Mouse (Mus musculus) MEL (cell line): Measurements from ENCODE around the gene Rab10. TPM values are rescaled to one million over a fixed set of nuclear protein-coding genes. Genes with fewer than 3 reads are reported as not detected.

Experiments used
- DNase-seq: peaks from one replicate; pipeline ENCODE4 v3.0.0; 2011; ENCODE audit warnings: low read depth, low spot score
- H3K27ac ChIP-seq: 2 replicates; pipeline ENCODE4 v1.5.1; 2012; ENCODE audit warnings: low read depth, mild to moderate bottlenecking, control low read depth, low read length, moderate library complexity; ENCODE audit not compliant: control insufficient read depth
- H3K27me3 ChIP-seq, 2 experiments: fragments of 150-350 bp in 1 of 2; sonication (generic) in 1 of 2; 2 replicates each; pipeline ENCODE4 v1.6.1; 2012; ENCODE audit warnings: low read length in 2 of 2, mild to moderate bottlenecking in 2 of 2, improper control_type of control experiment in 1 of 2, moderate library complexity in 1 of 2; ENCODE audit not compliant: insufficient read depth in 2 of 2, control insufficient read depth in 1 of 2
- H3K36me3 ChIP-seq, 2 experiments: 2 replicates each; pipeline ENCODE4 v1.6.1; 2012 to 2014; ENCODE audit warnings: low read length in 2 of 2, improper control_type of control experiment in 1 of 2, inconsistent platforms in 1 of 2, mild to moderate bottlenecking in 1 of 2; ENCODE audit not compliant: insufficient read depth in 2 of 2, control insufficient read depth in 1 of 2
- H3K4me1 ChIP-seq, 2 experiments: fragments of 150-350 bp in 1 of 2; sonication (generic) in 1 of 2; 2 replicates each; pipeline ENCODE4 v1.6.1; 2012; ENCODE audit warnings: low read length in 2 of 2, improper control_type of control experiment in 1 of 2, mild to moderate bottlenecking in 1 of 2; ENCODE audit not compliant: insufficient read depth in 2 of 2, control insufficient read depth in 1 of 2
- H3K4me3 ChIP-seq, 2 experiments: fragments of 150-350 bp in 1 of 2; sonication (generic) in 1 of 2; 2 replicates each; pipeline ENCODE4 v1.5.1; 2012; ENCODE audit warnings: low read depth in 2 of 2, low read length in 2 of 2, mild to moderate bottlenecking in 2 of 2, moderate library complexity in 2 of 2, control low read depth in 1 of 2, improper control_type of control experiment in 1 of 2; ENCODE audit not compliant: control insufficient read depth in 1 of 2, insufficient read depth in 1 of 2
- H3K79me2 ChIP-seq: 2 replicates; pipeline ENCODE4 v1.6.1; 2012; ENCODE audit warnings: mild to moderate bottlenecking, low read length, moderate library complexity; ENCODE audit not compliant: control insufficient read depth, poor library complexity, insufficient read depth
- H3K9ac ChIP-seq: 2 replicates; pipeline ENCODE4 v1.6.1; 2012; ENCODE audit warnings: low read depth, mild to moderate bottlenecking, control low read depth, low read length, moderate library complexity; ENCODE audit not compliant: control insufficient read depth, poor library complexity, severe bottlenecking
- H3K9me3 ChIP-seq: fragments of 150-350 bp; sonication (generic); replicated peaks from 2 replicates; pipeline ENCODE4 v1.6.1; 2012; ENCODE audit warnings: mild to moderate bottlenecking, low read length, improper control_type of control experiment, moderate library complexity; ENCODE audit not compliant: insufficient read depth
- CHD1 ChIP-seq: IDR thresholded peaks from 2 replicates; pipeline ENCODE4 v1.6.1; 2012; ENCODE audit warnings: low read depth, mild to moderate bottlenecking, inconsistent platforms, low read length, improper control_type of control experiment
- ELF1 ChIP-seq: IDR thresholded peaks from 2 replicates; pipeline ENCODE4 v1.6.1; 2014; ENCODE audit warnings: low read depth, mild to moderate bottlenecking, inconsistent platforms, low read length, improper control_type of control experiment, moderate library complexity
- EP300 ChIP-seq, 2 experiments: IDR thresholded peaks; 2 replicates each; pipeline ENCODE4 v1.6.1; 2011; ENCODE audit warnings: improper control_type of control experiment in 2 of 2, low read length in 2 of 2, low read depth in 1 of 2, mild to moderate bottlenecking in 1 of 2
- ETS1 ChIP-seq: IDR thresholded peaks from 2 replicates; pipeline ENCODE4 v1.6.1; 2012; ENCODE audit warnings: low read depth, mild to moderate bottlenecking, inconsistent platforms, low read length, improper control_type of control experiment, moderate library complexity
- GABPA ChIP-seq: IDR thresholded peaks from 2 replicates; pipeline ENCODE4 v1.6.1; 2012; ENCODE audit warnings: low read depth, mild to moderate bottlenecking, inconsistent platforms, low read length, improper control_type of control experiment, moderate library complexity
- GATA1 ChIP-seq: IDR thresholded peaks from 2 replicates; pipeline ENCODE4 v1.6.1; 2011; ENCODE audit warnings: low read depth, low read length, improper control_type of control experiment
- HCFC1 ChIP-seq: IDR thresholded peaks from 2 replicates; pipeline ENCODE4 v1.6.1; 2012; ENCODE audit warnings: low read depth, mild to moderate bottlenecking, inconsistent platforms, low read length, improper control_type of control experiment, moderate library complexity
- JUND ChIP-seq: IDR thresholded peaks from 2 replicates; pipeline ENCODE4 v1.6.1; 2011; ENCODE audit warnings: low read depth, mild to moderate bottlenecking, improper control_type of control experiment, low read length
- KAT2A ChIP-seq: conservative IDR thresholded peaks from 2 replicates; pipeline ENCODE4 v1.6.1; 2012; ENCODE audit warnings: low read depth, low read length, improper control_type of control experiment, inconsistent platforms
- MAZ ChIP-seq: IDR thresholded peaks from 2 replicates; pipeline ENCODE4 v1.6.1; 2012; ENCODE audit warnings: low read depth, mild to moderate bottlenecking, inconsistent platforms, low read length, improper control_type of control experiment
- MYB ChIP-seq: IDR thresholded peaks from 2 replicates; pipeline ENCODE4 v1.6.1; 2011; ENCODE audit warnings: mild to moderate bottlenecking, low read depth, low read length, improper control_type of control experiment
- MYC ChIP-seq: IDR thresholded peaks from 2 replicates; pipeline ENCODE4 v1.6.1; 2011; ENCODE audit warnings: low read depth, mild to moderate bottlenecking, low read length, improper control_type of control experiment, moderate library complexity
- POLR2A ChIP-seq, 2 experiments: IDR thresholded peaks; 2 replicates each; pipeline ENCODE4 v1.6.1; 2011 to 2012; ENCODE audit warnings: low read length in 2 of 2, mild to moderate bottlenecking in 2 of 2, control low read depth in 1 of 2, improper control_type of control experiment in 1 of 2, low read depth in 1 of 2, moderate library complexity in 1 of 2; ENCODE audit not compliant: control insufficient read depth in 1 of 2, insufficient read depth in 1 of 2, poor library complexity in 1 of 2
- POLR2AphosphoS2 ChIP-seq: IDR thresholded peaks from 2 replicates; pipeline ENCODE4 v1.6.1; 2011; ENCODE audit warnings: low read length, improper control_type of control experiment
- RAD21 ChIP-seq: IDR thresholded peaks from 2 replicates; pipeline ENCODE4 v1.6.1; 2011; ENCODE audit warnings: mild to moderate bottlenecking, low read depth, low read length, improper control_type of control experiment
- TAL1 ChIP-seq: IDR thresholded peaks from 2 replicates; pipeline ENCODE4 v1.6.1; 2012; ENCODE audit warnings: mild to moderate bottlenecking, inconsistent platforms, low read length, moderate library complexity, mixed read lengths
- UBTF ChIP-seq: IDR thresholded peaks from 2 replicates; pipeline ENCODE4 v1.6.1; 2012; ENCODE audit warnings: low read depth, mild to moderate bottlenecking, inconsistent platforms, low read length, improper control_type of control experiment, moderate library complexity, borderline replicate concordance; ENCODE audit not compliant: insufficient read depth
- ZKSCAN1 ChIP-seq: IDR thresholded peaks from 2 replicates; pipeline ENCODE4 v1.6.1; 2012; ENCODE audit warnings: low read depth, mild to moderate bottlenecking, inconsistent platforms, low read length, improper control_type of control experiment, moderate library complexity
- ZNF384 ChIP-seq: IDR thresholded peaks from 2 replicates; pipeline ENCODE4 v1.6.1; 2012; ENCODE audit warnings: low read depth, mild to moderate bottlenecking, inconsistent platforms, low read length, improper control_type of control experiment
- polyA plus RNA-seq, 2 experiments: library from polyadenylated mRNA; stranded (reverse) in 1 of 2; unstranded in 1 of 2; fragments of >175 nt in 1 of 2; fragments of >200 nt in 1 of 2; gene quantifications; 2 replicates each; pipeline versions ENCODE4 v1.2.1 to v1.2.4; 2012; ENCODE audit warnings: low replicate concordance in 2 of 2, low read depth in 1 of 2; ENCODE audit not compliant: insufficient read length in 2 of 2, insufficient read depth in 1 of 2, missing spikeins in 1 of 2
- total RNA-seq: library from RNA; depleted of rRNA; stranded (reverse); fragments of 300-350 nt; gene quantifications from 2 replicates; pipeline ENCODE4 v1.2.3, GENCODE M21; 2012

Rab10 gene
- total and polyA plus RNA-seq, 3 experiments = 41.3 to 71.8 (median 67.7) TPM

DNA sequence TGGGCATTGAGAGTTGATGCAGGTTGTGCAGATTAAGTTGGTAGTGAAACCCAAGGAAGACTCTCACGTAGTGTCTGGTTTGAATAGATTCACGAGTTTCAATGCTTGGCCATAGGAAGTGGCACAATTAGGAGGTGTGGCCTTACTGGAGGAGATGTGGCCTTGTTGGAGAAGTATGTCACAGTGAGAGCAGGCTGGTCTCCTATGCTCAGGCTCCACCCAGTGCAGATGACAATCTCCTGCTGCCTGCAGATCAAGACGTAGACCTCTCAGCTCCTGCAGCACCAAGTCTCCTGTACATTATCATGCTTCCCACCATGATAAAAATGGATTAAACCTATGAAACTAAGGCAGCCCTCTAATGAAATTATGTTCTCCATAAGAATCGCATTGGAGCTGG lies 18.7 kb downstream of the Rab10 start:
- Histone ChIP-seq H3K4me3 (no peak overlapping the region), H3K79me2 (peaks cover 59% of the 10 kb centered on the region), H3K36me3 (peaks cover 2 to 45% of the 10 kb centered on the region in 2 experiments), H3K9ac (no peak overlapping the region), H3K9me3 (no peaks in the 10 kb centered on the region), H3K27ac (no peak overlapping the region), H3K27me3 (no peaks in the 10 kb centered on the region), H3K4me1 (peaks cover 10 to 20% of the 10 kb centered on the region in 2 experiments)
- DNase-seq = peak; percentile 50
- no peak for TF ChIP-seq EP300 (IDR thresholded peaks at IDR 0.05; ENCODE audit: low read depth in 1 of 2, low read length in 2 of 2)
- TF ChIP-seq ZNF384 = no peak
- TF ChIP-seq GABPA = no peak
- no peak for TF ChIP-seq ELF1
- no peak for TF ChIP-seq JUND
- no peak for TF ChIP-seq UBTF
- TF ChIP-seq TAL1 = no peak
- TF ChIP-seq RAD21 = no peak
- no peak for TF ChIP-seq CHD1
- TF ChIP-seq POLR2A (IDR thresholded peaks at IDR 0.05; ENCODE audit: control insufficient read depth in 1 of 2, insufficient read depth in 1 of 2, low read depth in 1 of 2, low read length in 2 of 2, poor library complexity in 1 of 2) = no peak
- no peak for TF ChIP-seq ZKSCAN1
- TF ChIP-seq MYB = no peak
- TF ChIP-seq MAZ = no peak

DNA sequence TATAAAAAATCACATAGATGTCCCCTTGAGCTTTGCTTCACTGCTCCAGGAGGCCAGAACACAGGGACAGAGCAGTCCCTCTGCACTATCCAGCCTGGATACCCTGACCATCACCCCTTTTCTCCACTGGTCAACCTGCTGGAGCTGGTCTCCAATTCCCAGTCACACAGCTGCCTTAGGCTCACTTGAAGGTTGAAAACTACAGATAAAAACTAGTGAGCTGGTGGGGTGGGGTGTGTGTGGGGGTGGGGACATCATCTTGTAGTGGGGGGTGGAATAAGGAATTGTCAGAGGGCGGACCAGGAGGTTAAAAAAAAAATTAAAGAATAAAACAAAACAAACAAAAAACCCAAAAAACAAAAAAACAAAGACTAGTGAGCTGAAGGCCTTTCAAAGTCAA lies 21.3 kb downstream of the Rab10 start:
- Histone ChIP-seq H3K79me2 (peaks cover 56% of the 10 kb centered on the region), H3K36me3 (peaks cover 2 to 58% of the 10 kb centered on the region in 2 experiments; a peak in 3 of 4 replicates), H3K27ac (no peak overlapping the region), H3K9ac (no peak overlapping the region), H3K4me3 (no peak overlapping the region), H3K9me3 (no peaks in the 10 kb centered on the region), H3K4me1 (peaks cover 23 to 34% of the 10 kb centered on the region in 2 experiments), H3K27me3 (no peaks in the 10 kb centered on the region)
- no peak for TF ChIP-seq ZNF384
- TF ChIP-seq GATA1 = no peak
- no peak for TF ChIP-seq KAT2A
- no peak for TF ChIP-seq JUND
- TF ChIP-seq EP300 (IDR thresholded peaks at IDR 0.05; ENCODE audit: low read depth in 1 of 2, low read length in 2 of 2) = no peak
- TF ChIP-seq POLR2AphosphoS2 = no peak
- no peak for TF ChIP-seq ETS1
- TF ChIP-seq ZKSCAN1 = no peak
- TF ChIP-seq HCFC1 = no peak
- no peak for TF ChIP-seq MYC
- DNase-seq = no peak
